Mouse (Mus musculus) neural tube, embryonic 13.5 days (tissue): ENCODE results near the gene E130308A19Rik. TPM values are rescaled to one million over a fixed set of nuclear protein-coding genes. Genes with fewer than 3 reads are reported as not detected.

ENCODE experiments used
- ATAC-seq: fragments of 200-750 bp; cut with Nextera tagmentation; 2 replicates; pipeline ENCODE4 v1.8.0; 2017; ENCODE audit warnings: low read depth, mild to moderate bottlenecking, moderate TSS enrichment, moderate library complexity
- H3K27ac ChIP-seq: fragments of 300-500 bp; sonication (generic); replicated peaks from 2 replicates; pipeline ENCODE4 v1.5.1; 2015; ENCODE audit warnings: moderate library complexity, mild to moderate bottlenecking, inconsistent platforms
- H3K27me3 ChIP-seq: fragments of 300-500 bp; sonication (generic); 2 replicates; pipeline ENCODE4 v1.6.1; 2015; ENCODE audit warnings: mild to moderate bottlenecking, inconsistent platforms
- H3K36me3 ChIP-seq: fragments of 300-500 bp; sonication (generic); 2 replicates; pipeline ENCODE4 v1.6.1; 2015; ENCODE audit warnings: mild to moderate bottlenecking, inconsistent platforms
- H3K4me1 ChIP-seq: fragments of 300-500 bp; sonication (generic); replicated peaks from 2 replicates; pipeline ENCODE4 v1.6.1; 2015; ENCODE audit warnings: inconsistent platforms
- H3K4me2 ChIP-seq: fragments of 300-500 bp; sonication (generic); 2 replicates; pipeline ENCODE4 v1.6.1; 2015; ENCODE audit warnings: inconsistent platforms, mild to moderate bottlenecking, moderate library complexity
- H3K4me3 ChIP-seq: fragments of 300-500 bp; sonication (generic); 2 replicates; pipeline ENCODE4 v1.5.1; 2015; ENCODE audit warnings: mild to moderate bottlenecking, inconsistent platforms
- H3K9ac ChIP-seq: fragments of 300-500 bp; sonication (generic); 2 replicates; pipeline ENCODE4 v1.6.1; 2015; ENCODE audit warnings: moderate library complexity, mild to moderate bottlenecking, inconsistent platforms
- H3K9me3 ChIP-seq: fragments of 300-500 bp; sonication (generic); 2 replicates; pipeline ENCODE4 v1.6.1; 2016; ENCODE audit warnings: inconsistent platforms
- WGBS: fragments of 180-500 bp; shearing (Covaris S2); methylation state at CpG from one replicate; pipeline ENCODE4 v1.1.7; 2015; 5-methylcytosine and 5-hydroxymethylcytosine counted together
- polyA plus RNA-seq: library from polyadenylated mRNA; unstranded; fragments of >200 nt; fragmentation: Nextera tagmentation; extraction: Ambion mirVana; gene quantifications from 2 replicates; pipeline ENCODE4 v1.2.1, GENCODE M21; 2015

The E130308A19Rik gene
- polyA plus RNA-seq, 1 experiment from 2014 or later, result 60.5 TPM

DNA sequence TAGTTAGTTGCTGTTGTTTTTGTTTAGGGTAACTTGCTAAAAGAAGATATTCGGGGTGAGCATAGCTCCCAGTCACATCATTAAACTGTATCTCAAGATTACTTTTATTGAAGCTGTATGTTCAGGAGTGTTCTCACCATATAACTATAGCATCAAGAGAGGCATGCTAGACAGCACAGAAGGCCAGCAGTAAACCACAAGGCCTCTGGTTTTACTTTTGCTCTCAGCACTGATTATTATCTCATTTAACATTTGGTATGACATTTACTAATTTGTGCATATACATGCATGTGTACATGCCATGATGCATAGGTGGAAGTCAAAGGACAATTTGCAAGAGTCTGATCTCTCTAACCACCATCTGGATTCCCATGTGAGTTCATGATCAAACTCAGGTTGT lies 43.1 kb downstream of the E130308A19Rik start:
- no peak overlapping the region for H3K9ac ChIP-seq
- no peak overlapping the region for H3K27ac ChIP-seq
- H3K9me3 ChIP-seq, result no peaks in the 10 kb centered on the region
- H3K27me3 ChIP-seq, result no peaks in the 10 kb centered on the region
- no peak overlapping the region for H3K4me3 ChIP-seq
- WGBS, result 98% methylated on average over 1 of the region's 1 CpGs
- ATAC-seq, result no peak
- no peaks in the 10 kb centered on the region for H3K36me3 ChIP-seq
- peaks cover 13% of the 10 kb centered on the region for H3K4me1 ChIP-seq
- no peak overlapping the region for H3K4me2 ChIP-seq

DNA sequence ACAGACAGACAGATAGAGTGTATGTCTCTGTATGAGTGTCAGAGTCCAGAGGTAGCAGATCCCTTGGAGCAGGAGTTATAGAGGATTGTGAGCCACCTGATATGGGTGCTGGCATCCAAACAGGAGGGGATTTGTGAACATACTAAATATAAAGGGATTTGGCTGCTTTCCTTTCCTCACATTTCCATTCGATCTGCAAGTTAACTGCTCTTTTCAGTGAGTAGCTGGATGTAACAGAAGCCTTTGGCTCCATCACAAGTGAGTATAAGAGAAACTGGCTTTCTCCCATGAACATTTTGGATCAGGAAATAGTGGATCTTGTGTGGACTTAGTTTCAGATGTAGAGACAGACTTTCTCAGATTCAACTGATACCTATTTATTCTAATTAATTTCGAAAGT lies 44.0 kb downstream of the E130308A19Rik start:
- no peak for ATAC-seq
- no peaks in the 10 kb centered on the region for H3K9me3 ChIP-seq
- no peaks in the 10 kb centered on the region for H3K36me3 ChIP-seq
- H3K4me1 ChIP-seq, result peaks cover 18% of the 10 kb centered on the region
- H3K4me3 ChIP-seq, result no peak overlapping the region
- H3K27ac ChIP-seq, result no peak overlapping the region
- no peaks in the 10 kb centered on the region for H3K27me3 ChIP-seq
- 84% methylated on average over 2 of the region's 2 CpGs for WGBS
- no peak overlapping the region for H3K4me2 ChIP-seq
- H3K9ac ChIP-seq, result no peak overlapping the region

DNA sequence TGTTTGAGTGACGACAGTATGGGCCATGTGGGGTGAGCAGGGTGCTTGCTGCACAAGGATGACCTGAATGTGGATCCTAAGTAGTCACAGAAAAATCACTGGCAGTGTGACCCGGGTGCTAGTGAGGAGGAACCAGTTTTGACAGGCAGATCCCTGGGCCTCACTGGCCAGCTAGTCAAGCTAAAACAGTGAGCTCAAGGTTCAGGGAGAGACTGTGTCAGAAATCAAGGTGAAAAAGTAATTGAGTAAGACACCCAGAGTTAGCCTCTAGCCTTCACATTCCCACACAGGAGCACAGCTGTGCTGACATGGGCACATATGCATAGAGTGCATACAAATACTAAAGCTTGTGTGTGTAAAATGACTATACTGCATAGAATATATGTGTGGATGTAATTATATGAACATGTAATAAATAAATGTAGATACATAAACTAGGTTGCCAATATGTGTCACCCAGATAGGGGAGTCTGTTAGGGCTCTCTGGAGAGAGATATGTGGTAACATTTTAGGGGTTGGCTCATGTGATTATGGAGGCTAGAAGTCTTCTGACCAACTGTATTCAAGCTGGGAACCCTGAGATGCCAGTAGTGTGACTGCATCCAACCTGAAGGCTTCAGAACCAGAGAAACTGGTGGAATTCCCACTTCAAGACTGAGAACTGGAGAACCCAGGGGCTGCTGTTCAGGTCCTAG lies 47.6 kb downstream of the E130308A19Rik start:
- H3K4me3 ChIP-seq, result no peak overlapping the region
- no peaks in the 10 kb centered on the region for H3K9me3 ChIP-seq
- H3K9ac ChIP-seq, result no peak overlapping the region
- 82% methylated on average over 2 of the region's 2 CpGs for WGBS
- H3K27me3 ChIP-seq, result no peaks in the 10 kb centered on the region
- H3K4me1 ChIP-seq, result peaks cover 10% of the 10 kb centered on the region
- no peak overlapping the region for H3K4me2 ChIP-seq
- no peaks in the 10 kb centered on the region for H3K36me3 ChIP-seq
- no peak for ATAC-seq
- no peak overlapping the region for H3K27ac ChIP-seq

DNA sequence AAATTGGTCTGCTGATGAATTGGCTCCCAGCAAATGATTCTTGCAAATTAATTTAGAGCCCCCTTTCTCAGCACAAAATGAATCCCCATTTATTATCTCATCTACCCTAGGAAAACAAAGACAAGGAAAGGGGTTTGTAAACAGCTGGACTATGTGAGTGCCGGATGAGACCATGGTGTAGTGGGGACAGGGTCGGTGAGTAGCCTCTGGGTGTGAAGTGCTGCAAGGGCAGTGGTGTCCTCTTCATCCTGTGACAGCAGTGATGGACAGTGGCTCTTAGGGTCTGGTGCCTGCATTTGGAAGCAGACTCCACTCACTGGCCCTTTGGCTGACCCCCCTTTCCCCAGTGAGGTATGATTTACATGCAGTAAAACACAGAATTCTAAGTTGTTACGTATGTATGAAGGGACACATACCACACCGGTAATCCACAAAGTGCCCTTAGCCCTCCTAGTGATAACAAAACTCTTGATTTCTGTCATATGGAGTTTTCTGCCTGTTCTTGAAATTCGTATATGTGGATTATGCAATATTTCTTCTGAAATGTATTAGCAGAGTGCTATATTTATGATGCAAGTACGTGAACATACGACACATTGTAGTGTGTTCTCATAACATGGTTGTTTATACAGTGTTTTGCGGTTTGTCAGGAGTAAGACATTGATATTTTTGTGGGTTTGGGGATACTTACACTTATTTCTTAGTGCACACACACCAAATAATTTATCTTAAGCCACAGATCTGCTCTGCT lies 49.1 kb downstream of the E130308A19Rik start:
- Histone ChIP-seq H3K9ac (no peak overlapping the region), H3K4me3 (no peak overlapping the region), H3K4me2 (no peak overlapping the region), H3K27me3 (no peaks in the 10 kb centered on the region), H3K27ac (peak overlapping the region; percentile 54; the same call in 1 of the 2 replicates), H3K36me3 (no peaks in the 10 kb centered on the region), H3K9me3 (no peaks in the 10 kb centered on the region), H3K4me1 (peaks cover 10% of the 10 kb centered on the region)
- 65% methylated on average over 8 of the region's 8 CpGs for WGBS
- ATAC-seq, result no peak

DNA sequence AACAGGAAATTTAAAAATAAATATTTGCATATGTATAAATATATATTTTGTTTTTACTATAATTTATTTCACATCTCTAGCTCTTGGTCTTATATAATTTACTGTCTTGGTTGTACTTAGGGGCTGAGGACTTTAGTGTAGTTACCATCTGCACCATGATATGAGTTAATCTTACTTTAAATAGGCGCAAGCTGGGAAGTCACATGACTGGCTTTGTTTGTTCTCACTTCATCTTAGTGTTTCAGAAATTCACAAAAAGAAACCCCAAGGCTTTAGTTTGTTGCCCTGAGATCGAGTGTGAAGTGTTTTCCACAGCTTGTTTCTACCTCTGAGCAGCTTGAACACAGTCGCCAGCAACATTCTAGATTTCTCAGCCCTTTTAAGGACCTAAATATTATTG lies 49.7 kb downstream of the E130308A19Rik start:
- ATAC-seq, result no peak
- no peak overlapping the region for H3K9ac ChIP-seq
- 65% methylated on average over 3 of the region's 3 CpGs for WGBS

DNA sequence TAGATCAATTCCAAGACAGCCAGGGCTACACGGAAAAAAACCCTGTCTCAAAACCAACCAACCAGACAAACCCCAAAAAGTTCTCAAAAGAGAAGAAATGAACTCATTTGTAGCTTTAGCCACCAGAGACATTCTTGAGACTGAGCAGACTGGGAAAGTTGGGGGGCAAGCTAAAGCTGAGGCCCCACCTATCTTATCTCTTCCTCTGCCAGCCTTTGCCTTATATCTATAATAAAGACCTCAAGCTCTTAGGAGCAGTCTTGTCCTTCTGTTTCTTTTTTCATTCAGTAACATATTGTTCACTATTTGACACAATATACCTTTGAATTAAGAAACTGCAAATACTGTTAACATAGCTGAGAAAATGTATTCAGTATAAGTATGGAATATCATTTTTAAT lies 55.4 kb downstream of the E130308A19Rik start:
- Histone ChIP-seq H3K4me3 (no peak overlapping the region), H3K27ac (no peak overlapping the region), H3K36me3 (no peaks in the 10 kb centered on the region), H3K9ac (no peak overlapping the region), H3K4me1 (peaks cover 27% of the 10 kb centered on the region), H3K9me3 (no peaks in the 10 kb centered on the region), H3K4me2 (no peak overlapping the region), H3K27me3 (no peaks in the 10 kb centered on the region)
- ATAC-seq, result no peak
- WGBS, result 77% methylated on average over 1 of the region's 1 CpGs

More for the DNA sequence above, 49.7 kb downstream of the E130308A19Rik start:
- H3K4me3 ChIP-seq, result no peak overlapping the region
- no peaks in the 10 kb centered on the region for H3K27me3 ChIP-seq
- no peaks in the 10 kb centered on the region for H3K36me3 ChIP-seq
- no peaks in the 10 kb centered on the region for H3K9me3 ChIP-seq
- H3K27ac ChIP-seq, result no peak overlapping the region
- H3K4me1 ChIP-seq, result peaks cover 14% of the 10 kb centered on the region
- H3K4me2 ChIP-seq, result no peak overlapping the region

DNA sequence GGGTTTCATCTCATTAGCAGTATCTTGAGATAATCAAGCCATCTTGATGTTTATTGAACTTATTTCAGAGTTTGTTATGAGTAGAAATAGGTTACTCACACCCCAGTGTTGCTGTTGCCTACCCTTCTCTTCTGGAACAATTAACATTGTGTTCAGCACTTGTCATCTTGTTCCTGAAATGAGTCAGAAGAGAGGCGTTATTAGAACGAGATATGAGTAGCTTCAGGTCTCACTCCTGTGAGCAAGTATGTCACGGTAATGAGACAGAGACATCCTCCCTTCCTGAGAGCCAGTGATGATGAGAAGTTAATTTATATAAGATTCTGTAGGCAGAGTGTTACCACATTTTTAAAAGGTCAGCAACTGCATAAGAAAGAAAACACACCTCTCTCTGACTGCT lies 56.5 kb downstream of the E130308A19Rik start:
- Histone ChIP-seq H3K27ac (no peak overlapping the region), H3K9me3 (no peaks in the 10 kb centered on the region), H3K4me3 (no peak overlapping the region), H3K27me3 (no peaks in the 10 kb centered on the region), H3K36me3 (no peaks in the 10 kb centered on the region), H3K4me1 (peaks cover 27% of the 10 kb centered on the region), H3K9ac (no peak overlapping the region), H3K4me2 (no peak overlapping the region)
- no peak for ATAC-seq
- WGBS, result 78% methylated on average over 3 of the region's 3 CpGs

DNA sequence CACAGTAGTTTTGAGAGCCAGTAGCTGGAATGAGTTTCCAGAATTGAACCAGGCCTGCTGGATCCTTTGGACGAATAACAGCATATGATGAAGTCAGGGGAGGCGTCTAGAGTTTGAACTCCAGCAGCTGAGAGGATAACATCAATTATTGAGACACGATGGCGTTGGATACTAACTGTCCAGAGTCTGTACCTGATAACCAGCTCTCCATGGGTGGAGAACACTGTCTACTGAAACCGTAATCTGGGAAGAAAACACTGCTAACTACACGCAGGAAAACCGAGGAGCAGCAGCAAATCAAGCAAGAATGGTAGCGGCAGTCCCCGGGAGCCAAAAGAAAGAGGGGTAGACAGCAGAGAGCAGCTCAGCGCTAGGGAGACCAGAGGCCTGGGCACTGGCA lies 56.9 kb downstream of the E130308A19Rik start:
- H3K4me1 ChIP-seq, result peaks cover 27% of the 10 kb centered on the region
- H3K36me3 ChIP-seq, result no peaks in the 10 kb centered on the region
- no peak overlapping the region for H3K4me3 ChIP-seq
- no peaks in the 10 kb centered on the region for H3K9me3 ChIP-seq
- H3K27me3 ChIP-seq, result no peaks in the 10 kb centered on the region
- no peak overlapping the region for H3K9ac ChIP-seq
- WGBS, result 65% methylated on average over 10 of the region's 10 CpGs
- H3K27ac ChIP-seq, result no peak overlapping the region
- ATAC-seq, result no peak
- no peak overlapping the region for H3K4me2 ChIP-seq

DNA sequence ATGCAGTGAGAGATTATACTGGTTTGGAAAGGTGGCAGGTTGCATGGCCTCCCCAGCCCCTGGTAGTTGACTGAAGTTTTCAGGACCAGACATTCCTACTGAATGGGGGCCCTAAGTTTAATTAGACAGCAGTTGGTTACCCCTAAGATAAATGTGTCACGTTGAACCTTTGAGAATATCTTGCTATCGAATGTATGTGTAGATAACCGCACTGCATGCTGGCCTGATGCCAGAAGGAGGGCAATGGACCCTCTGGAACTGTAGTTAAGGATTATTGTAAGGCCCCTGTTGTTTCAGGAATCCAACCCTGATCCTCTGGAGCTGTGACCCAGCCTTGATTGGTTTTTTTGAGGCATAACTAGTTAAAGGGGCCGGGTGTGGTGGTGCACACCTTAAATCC lies 58.3 kb downstream of the E130308A19Rik start:
- H3K27ac ChIP-seq, result no peak overlapping the region
- WGBS, result 60% methylated on average over 4 of the region's 4 CpGs

DNA sequence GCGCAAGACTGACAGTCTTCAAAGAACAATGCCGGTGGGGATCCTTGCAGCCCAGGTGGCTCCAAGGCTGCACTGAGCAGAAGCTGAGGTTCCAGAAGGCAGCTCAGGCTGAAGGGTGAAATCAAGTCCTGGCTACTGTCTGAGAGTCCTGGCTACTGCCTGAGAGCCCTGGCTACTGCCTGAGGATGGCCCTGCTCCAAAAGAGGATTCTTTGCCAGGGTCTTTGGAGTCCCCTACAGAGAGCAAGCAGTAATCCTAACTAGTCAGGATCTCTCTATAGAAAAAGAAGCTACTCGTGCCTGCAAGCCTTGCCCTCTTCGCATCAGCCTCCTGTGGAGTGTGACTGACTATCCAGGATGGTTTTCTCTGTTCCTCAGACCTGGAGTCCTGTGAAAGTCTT lies 60.7 kb downstream of the E130308A19Rik start:
- WGBS, result 84% methylated on average over 4 of the region's 4 CpGs
- H3K4me1 ChIP-seq, result peaks cover 39% of the 10 kb centered on the region
- H3K27ac ChIP-seq, result no peak overlapping the region
- no peak for ATAC-seq
- no peak overlapping the region for H3K4me3 ChIP-seq
- no peak overlapping the region for H3K9ac ChIP-seq
- no peak overlapping the region for H3K4me2 ChIP-seq
- no peaks in the 10 kb centered on the region for H3K9me3 ChIP-seq
- H3K27me3 ChIP-seq, result no peaks in the 10 kb centered on the region
- peaks cover 11% of the 10 kb centered on the region for H3K36me3 ChIP-seq

More for the DNA sequence above, 58.3 kb downstream of the E130308A19Rik start:
- Histone ChIP-seq H3K27me3 (no peaks in the 10 kb centered on the region), H3K4me1 (peaks cover 30% of the 10 kb centered on the region), H3K4me2 (no peak overlapping the region), H3K4me3 (no peak overlapping the region), H3K9me3 (no peaks in the 10 kb centered on the region), H3K36me3 (no peaks in the 10 kb centered on the region), H3K9ac (no peak overlapping the region)
- no peak for ATAC-seq

DNA sequence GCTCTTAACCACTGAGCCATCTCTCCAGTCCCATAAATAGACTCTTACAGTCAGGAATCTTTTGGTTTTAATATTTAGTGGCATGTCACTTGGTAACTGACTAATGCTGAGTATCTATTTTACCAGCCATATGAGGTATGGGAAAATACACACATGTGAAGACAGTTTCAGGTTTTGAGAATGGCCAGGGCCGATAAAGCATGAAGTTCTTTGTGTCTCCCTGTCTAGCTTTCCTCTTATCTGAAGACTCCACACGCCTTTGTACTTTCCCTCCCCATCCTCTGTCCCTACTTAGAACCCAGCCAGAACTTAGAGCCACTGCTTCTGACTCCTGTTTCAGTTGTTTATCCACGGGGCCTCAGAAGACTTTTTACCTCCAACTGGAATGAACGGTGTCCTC lies 63.0 kb downstream of the E130308A19Rik start:
- H3K27me3 ChIP-seq, result no peaks in the 10 kb centered on the region
- H3K36me3 ChIP-seq, result peaks cover 11% of the 10 kb centered on the region
- no peak overlapping the region for H3K4me3 ChIP-seq
- no peaks in the 10 kb centered on the region for H3K9me3 ChIP-seq
- no peak overlapping the region for H3K9ac ChIP-seq
- ATAC-seq, result no peak
- 0 out of 2 replicates have a peak overlapping the region, but pooled peaks have one; percentile 7 for H3K27ac ChIP-seq
- H3K4me2 ChIP-seq, result no peak overlapping the region
- H3K4me1 ChIP-seq, result peaks cover 21% of the 10 kb centered on the region
- WGBS, result 86% methylated on average over 4 of the region's 4 CpGs

DNA sequence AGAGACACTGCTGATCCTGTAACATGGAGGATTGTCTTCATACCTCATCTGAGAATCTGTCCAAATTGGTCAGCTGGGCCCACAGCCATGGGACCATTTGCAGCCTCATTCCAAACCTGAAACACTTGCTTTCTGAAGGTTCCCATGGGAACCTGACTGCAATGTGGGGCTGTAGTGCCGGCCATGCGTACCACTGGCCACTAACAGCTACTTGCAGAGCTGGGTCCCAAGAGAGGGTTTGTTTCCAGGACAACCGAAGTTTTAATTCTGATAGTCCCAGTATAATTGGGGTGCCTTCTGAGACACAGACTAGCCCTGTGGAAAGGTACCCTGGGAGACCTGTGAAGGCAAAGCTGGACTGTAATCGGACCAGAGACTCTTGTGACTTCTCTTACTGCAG lies 64.1 kb downstream of the E130308A19Rik start:
- ATAC-seq, result 0 out of 2 replicates have a peak, but pooled peaks have one; percentile 17
- no peaks in the 10 kb centered on the region for H3K27me3 ChIP-seq
- peaks cover 11% of the 10 kb centered on the region for H3K36me3 ChIP-seq
- H3K9me3 ChIP-seq, result no peaks in the 10 kb centered on the region
- H3K4me3 ChIP-seq, result no peak overlapping the region
- H3K9ac ChIP-seq, result no peak overlapping the region
- peaks cover 16% of the 10 kb centered on the region for H3K4me1 ChIP-seq
- H3K4me2 ChIP-seq, result no peak overlapping the region
- 56% methylated on average over 4 of the region's 4 CpGs for WGBS
- H3K27ac ChIP-seq, result no peak overlapping the region
